Mouse (Mus musculus) erythroblast, embryonic 14.5 days (primary cell): ENCODE results near the gene Klhdc4.

Experiments used
- GATA1 ChIP-seq: IDR thresholded peaks from 2 replicates; pipeline ENCODE4 v1.6.1; 2012; ENCODE audit warnings: low read length, inconsistent platforms, mixed read lengths
- TAL1 ChIP-seq: IDR thresholded peaks from 3 replicates; pipeline ENCODE4 v1.6.1; 2012; ENCODE audit warnings: low read length, inconsistent platforms, mixed read lengths

GRCm38 (mm10) chr8:121832503-121832902 is 3.1 kb upstream of the Klhdc4 start:
- TF ChIP-seq GATA1 (no peak), TAL1 (no peak)
